Mouse (Mus musculus): Measurements from ENCODE around the gene Nutf2. TPM values are rescaled to one million over a fixed set of nuclear protein-coding genes. Genes with fewer than 3 reads are reported as not detected.

Gene Nutf2
- polyA plus RNA-seq, 1 experiment = not detected

DNA sequence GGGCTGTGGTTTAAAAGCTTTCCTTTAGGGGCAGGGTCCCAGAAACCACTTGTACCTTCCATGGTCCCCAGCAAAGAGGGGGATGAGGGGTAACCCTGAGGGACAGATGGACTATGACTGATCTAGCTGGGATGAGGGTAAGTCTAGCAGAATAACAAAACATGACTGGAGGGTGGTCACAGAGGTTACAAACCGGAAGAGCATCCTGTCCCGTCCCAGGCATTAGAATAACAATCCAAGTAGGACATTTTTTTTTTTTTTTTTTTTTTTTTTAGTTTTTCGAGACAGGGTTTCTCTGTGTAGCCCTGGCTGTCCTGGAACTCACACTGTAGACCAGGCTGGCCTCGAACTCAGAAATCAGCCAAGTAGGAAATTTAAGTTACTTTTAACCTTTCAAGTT lies 10.4 kb upstream of the Nutf2 start:
- Histone ChIP-seq H3K4me1 (ENCODE audit: control insufficient read depth, insufficient read depth, insufficient read length, low read length) (no peaks in the 10 kb centered on the region), H3K27ac (replicated peaks; ENCODE audit: low read depth, low read length) (no peak overlapping the region), H3K4me3 (ENCODE audit: insufficient read depth, low read depth, low read length) (no peak overlapping the region)

DNA sequence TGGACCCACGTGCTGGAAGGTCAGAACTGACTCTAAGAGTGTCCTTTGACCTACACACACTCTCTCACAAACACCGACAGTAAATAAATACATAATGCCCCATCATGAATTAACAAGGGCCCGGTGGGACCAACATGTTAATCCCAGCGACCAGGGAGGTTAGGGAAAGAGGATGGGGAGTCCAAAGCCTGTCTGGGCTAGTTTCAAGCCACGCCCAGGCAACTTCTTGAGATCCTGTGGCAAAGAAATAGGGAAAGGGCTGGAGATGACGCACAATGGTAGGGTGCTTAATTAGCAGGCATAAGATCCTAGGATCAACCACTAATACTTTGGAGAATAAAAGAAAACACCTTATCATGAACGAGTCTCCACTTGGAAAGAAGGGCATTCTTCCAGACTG lies 9.8 kb upstream of the Nutf2 start:
- no peaks in the 10 kb centered on the region; the same call in 1 of the 2 replicates for H3K4me1 ChIP-seq (ENCODE audit: control insufficient read depth, insufficient read depth, insufficient read length, low read length)
- H3K4me3 ChIP-seq (ENCODE audit: insufficient read depth, low read depth, low read length) = no peak overlapping the region
- no peak overlapping the region for H3K27ac ChIP-seq (replicated peaks; ENCODE audit: low read depth, low read length)

GRCm38 (mm10) chr8:105851651-105852143 lies 8.7 kb upstream of the Nutf2 start:
- H3K4me1 ChIP-seq (ENCODE audit: control insufficient read depth, insufficient read depth, insufficient read length, low read length) = peaks cover 5% of the 10 kb centered on the region
- H3K4me3 ChIP-seq (ENCODE audit: insufficient read depth, low read depth, low read length) = peak overlapping the region; percentile 93
- no peak overlapping the region for H3K27ac ChIP-seq (replicated peaks; ENCODE audit: low read depth, low read length)

DNA sequence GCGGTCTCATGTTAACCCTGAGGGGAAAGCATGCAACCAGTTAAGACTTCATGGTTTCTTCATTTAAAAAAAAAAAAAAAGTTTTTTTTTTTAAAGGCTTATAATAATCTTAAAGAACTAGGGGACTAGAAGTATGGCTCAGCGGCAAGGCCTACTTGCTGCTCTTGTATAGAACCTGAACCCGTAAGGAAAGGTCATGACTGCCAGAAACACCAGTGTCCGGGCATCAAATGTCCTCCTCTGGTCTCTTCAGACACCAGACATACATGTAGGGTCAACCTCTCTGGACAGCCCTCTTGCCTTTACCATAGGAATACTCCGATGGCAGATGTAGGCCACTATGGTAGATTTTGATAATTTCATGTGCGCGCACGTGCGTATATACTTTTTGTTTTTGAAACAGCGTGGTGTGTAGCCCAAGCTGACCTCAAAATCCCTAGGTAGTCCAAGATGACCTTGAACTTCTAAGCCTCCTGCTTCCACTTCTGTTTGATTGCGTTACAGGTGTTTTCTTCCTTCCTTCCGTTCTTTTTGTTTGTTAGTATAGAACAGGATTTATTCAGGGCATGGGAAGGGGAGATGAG lies 8.1 kb upstream of the Nutf2 start:
- peaks cover 5% of the 10 kb centered on the region for H3K4me1 ChIP-seq (ENCODE audit: control insufficient read depth, insufficient read depth, insufficient read length, low read length)
- H3K4me3 ChIP-seq (ENCODE audit: insufficient read depth, low read depth, low read length) = no peak overlapping the region
- H3K27ac ChIP-seq (replicated peaks; ENCODE audit: low read depth, low read length) = no peak overlapping the region

GRCm38 (mm10) chr8:105853178-105853577 lies 7.2 kb upstream of the Nutf2 start, which contains the start of gene Cenpt:
Cenpt (minus strand) TSS chr8:105853278.
- Histone ChIP-seq H3K4me1 (ENCODE audit: control insufficient read depth, insufficient read depth, insufficient read length, low read length) (peaks cover 8% of the 10 kb centered on the region), H3K4me3 (ENCODE audit: insufficient read depth, low read depth, low read length) (no peak within 1 kb of the TSS), H3K27ac (replicated peaks; ENCODE audit: low read depth, low read length) (no peak within 1 kb of the TSS)

- no peak overlapping the region for H3K4me3 ChIP-seq (ENCODE audit: insufficient read depth, low read depth, low read length)
- H3K27ac ChIP-seq (replicated peaks; ENCODE audit: low read depth, low read length) = no peak overlapping the region
- peaks cover 8% of the 10 kb centered on the region for H3K4me1 ChIP-seq (ENCODE audit: control insufficient read depth, insufficient read depth, insufficient read length, low read length)
Measured at GRCm38 (mm10) chr8:105854303-105854702, 6.1 kb upstream of the Nutf2 start.

DNA sequence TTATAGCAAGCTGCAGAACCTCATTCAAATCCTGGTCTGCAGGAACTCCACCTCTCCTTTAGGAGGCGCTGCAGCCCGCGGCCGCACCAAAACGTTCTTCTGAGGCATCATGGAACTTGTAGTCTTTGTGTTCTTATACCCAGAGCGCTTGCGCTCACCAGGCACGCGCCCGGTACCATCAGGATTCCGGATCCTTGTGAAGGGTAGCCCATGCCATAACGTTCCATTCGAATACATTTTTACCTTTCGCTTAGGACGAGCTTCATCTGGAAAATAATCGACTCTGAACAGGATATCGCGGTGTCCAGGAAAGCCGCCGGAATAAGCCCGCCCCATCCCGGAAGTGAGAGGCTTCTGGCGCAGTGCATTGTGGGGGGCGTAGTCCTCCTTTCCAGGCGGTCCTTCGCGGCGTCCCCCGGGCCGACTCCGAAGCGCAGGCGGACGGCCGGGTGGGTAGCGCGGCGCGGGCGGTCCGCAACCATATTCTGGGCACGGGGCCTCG lies 5.6 kb upstream of the Nutf2 start, which contains the start of gene Thap11:
Thap11 (plus strand) TSS at position 418 of the 502 bp plus-strand sequence.
- Histone ChIP-seq H3K4me3 (ENCODE audit: insufficient read depth, low read depth, low read length) (peak within 1 kb of the TSS; percentile 86), H3K4me1 (ENCODE audit: control insufficient read depth, insufficient read depth, insufficient read length, low read length) (peaks cover 8% of the 10 kb centered on the region), H3K27ac (replicated peaks; ENCODE audit: low read depth, low read length) (peak within 1 kb of the TSS; percentile 99)

DNA sequence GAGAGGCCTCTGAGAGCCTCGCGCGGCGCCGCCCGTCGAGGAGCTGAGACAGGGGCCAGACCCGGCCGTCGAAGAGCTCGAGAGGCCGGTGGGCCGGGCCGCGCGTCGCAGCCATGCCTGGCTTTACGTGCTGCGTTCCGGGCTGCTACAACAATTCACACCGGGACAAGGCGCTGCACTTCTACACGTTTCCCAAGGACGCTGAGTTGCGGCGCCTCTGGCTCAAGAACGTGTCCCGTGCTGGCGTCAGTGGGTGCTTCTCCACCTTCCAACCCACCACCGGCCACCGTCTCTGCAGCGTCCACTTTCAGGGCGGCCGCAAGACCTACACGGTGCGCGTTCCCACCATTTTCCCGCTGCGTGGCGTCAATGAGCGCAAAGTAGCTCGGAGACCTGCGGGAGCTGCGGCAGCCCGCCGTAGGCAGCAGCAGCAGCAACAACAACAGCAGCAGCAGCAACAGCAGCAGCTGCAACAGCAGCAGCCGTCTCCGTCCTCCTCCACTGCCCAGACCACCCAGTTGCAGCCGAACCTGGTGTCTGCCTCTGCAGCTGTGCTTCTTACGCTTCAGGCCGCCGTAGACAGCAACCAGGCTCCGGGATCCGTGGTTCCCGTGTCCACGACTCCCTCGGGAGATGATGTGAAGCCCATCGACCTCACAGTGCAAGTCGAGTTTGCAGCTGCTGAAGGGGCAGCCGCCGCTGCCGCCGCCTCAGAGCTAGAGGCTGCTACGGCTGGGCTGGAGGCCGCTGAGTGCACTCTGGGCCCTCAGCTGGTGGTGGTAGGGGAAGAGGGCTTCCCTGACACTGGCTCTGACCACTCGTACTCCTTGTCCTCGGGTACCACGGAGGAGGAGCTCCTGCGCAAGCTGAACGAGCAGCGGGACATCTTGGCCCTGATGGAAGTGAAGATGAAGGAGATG lies 4.9 kb upstream of the Nutf2 start:
- H3K27ac ChIP-seq (replicated peaks; ENCODE audit: low read depth, low read length) = peak overlapping the region; percentile 53
- peak overlapping the region; percentile 86 for H3K4me3 ChIP-seq (ENCODE audit: insufficient read depth, low read depth, low read length)
- H3K4me1 ChIP-seq (ENCODE audit: control insufficient read depth, insufficient read depth, insufficient read length, low read length) = peaks cover 8% of the 10 kb centered on the region

DNA sequence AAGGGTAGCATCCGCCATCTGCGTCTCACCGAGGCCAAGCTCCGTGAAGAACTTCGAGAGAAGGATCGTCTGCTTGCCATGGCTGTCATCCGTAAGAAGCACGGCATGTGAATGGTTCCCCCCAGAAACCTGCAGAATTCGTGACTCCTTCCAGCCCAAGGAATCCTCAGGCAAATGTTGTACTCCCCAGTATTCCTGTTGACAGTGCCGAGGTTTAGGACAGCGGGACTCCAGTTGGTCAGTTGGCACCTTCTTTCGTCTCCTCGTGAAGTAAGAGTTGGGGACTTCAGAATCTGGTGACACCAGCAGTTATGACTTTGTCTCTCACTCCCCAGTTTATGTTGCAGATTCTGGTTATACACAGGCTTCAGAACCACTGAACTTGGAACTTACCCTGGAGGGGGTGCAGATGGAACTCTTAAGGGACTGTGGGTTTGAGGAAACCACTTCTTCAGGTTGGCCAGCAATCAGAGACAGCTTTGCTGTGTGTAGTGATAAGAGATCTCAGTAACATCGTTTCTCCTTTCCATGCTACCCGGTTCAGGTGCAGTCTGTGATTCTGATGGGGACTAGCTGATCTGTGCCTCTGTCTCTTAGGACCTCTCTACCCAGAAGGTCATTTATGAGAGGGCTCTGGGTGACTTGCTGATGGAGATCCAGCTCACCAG lies 4.1 kb upstream of the Nutf2 start:
- Histone ChIP-seq H3K27ac (replicated peaks; ENCODE audit: low read depth, low read length) (no peak overlapping the region), H3K4me3 (ENCODE audit: insufficient read depth, low read depth, low read length) (peak overlapping the region; percentile 86), H3K4me1 (ENCODE audit: control insufficient read depth, insufficient read depth, insufficient read length, low read length) (peaks cover 8% of the 10 kb centered on the region)

- Histone ChIP-seq H3K4me3 (ENCODE audit: insufficient read depth, low read depth, low read length) (no peak overlapping the region), H3K27ac (replicated peaks; ENCODE audit: low read depth, low read length) (no peak overlapping the region), H3K4me1 (ENCODE audit: control insufficient read depth, insufficient read depth, insufficient read length, low read length) (peaks cover 8% of the 10 kb centered on the region)
Measured at GRCm38 (mm10) chr8:105858495-105858894, 1.9 kb upstream of the Nutf2 start.

DNA sequence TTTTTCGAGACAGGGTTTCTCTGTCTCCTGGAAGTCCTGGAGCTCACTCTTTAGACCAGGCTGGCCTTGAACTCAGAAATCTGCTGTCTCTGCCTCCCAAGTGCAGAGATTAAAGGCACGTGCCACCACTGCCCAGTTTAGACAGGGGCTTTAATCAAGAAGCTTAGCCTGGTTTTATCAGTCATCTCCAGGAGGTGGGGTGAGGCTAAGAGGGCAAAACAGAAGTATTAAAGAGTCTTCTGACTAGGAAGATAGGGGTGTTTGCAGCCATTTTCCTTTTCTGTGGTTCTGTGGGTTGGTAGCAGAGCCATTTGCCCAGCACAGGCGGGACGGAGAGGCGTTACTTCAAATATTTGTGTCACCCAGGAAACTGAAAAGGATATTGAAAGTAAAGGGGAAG lies 1.1 kb upstream of the Nutf2 start:
- Histone ChIP-seq H3K4me3 (ENCODE audit: insufficient read depth, low read depth, low read length) (no peak overlapping the region), H3K27ac (replicated peaks; ENCODE audit: low read depth, low read length) (no peak overlapping the region), H3K4me1 (ENCODE audit: control insufficient read depth, insufficient read depth, insufficient read length, low read length) (peaks cover 8% of the 10 kb centered on the region)

DNA sequence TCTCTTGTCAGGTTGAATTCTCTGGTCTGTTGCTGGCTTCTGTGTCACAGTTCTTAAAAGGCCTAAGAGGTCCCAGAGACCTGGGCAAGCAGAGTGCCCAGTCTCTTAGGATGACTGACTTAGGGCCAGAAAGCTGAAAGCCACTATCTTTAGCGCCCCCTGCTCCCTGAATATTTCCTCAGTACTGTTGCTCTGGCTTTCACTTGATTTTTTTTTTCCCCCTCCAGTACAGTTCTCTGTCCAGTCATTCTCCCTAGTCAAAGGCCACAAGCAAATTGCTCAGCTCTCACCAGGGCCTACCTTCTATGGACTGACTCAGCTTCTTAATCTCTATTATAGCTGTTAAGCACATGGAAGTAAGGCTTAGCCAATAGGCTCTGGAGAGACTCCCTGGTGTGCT lies 1.6 kb downstream of the Nutf2 start:
- Histone ChIP-seq H3K27ac (replicated peaks; ENCODE audit: low read depth, low read length) (no peak overlapping the region), H3K4me1 (ENCODE audit: control insufficient read depth, insufficient read depth, insufficient read length, low read length) (peaks cover 3% of the 10 kb centered on the region; the same call in 1 of the 2 replicates), H3K4me3 (ENCODE audit: insufficient read depth, low read depth, low read length) (peak overlapping the region; percentile 69)

- Histone ChIP-seq H3K4me1 (ENCODE audit: control insufficient read depth, insufficient read depth, insufficient read length, low read length) (no peaks in the 10 kb centered on the region), H3K27ac (replicated peaks; ENCODE audit: low read depth, low read length) (no peak overlapping the region)
Measured at GRCm38 (mm10) chr8:105866364-105867029, 6.1 kb downstream of the Nutf2 start.

DNA sequence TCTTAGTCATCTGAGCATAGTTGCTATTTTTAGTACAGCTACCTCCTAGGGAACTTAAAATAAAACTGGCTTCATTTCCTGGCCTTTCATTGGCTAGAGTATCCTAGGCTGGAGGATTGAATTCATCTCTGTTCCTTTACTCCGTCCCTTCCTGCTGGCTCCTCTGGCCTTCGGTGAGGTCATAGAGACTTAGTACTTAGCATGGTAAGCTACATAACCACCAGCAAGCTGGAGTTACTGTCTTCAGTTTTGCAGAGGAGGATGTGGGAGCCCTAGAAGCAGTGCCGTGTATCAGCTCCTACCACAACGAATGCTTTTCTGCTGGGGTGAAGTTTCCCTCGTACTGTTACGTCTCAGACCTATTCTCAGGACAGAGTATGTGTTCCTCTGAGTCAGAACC lies 13.9 kb downstream of the Nutf2 start:
- Histone ChIP-seq H3K4me3 (ENCODE audit: insufficient read depth, low read depth, low read length) (no peak overlapping the region), H3K27ac (replicated peaks; ENCODE audit: low read depth, low read length) (peak overlapping the region; percentile 86), H3K4me1 (ENCODE audit: control insufficient read depth, insufficient read depth, insufficient read length, low read length) (peaks cover 12% of the 10 kb centered on the region; the same call in 1 of the 2 replicates)

More at GRCm38 (mm10) chr8:105866364-105867029, 6.1 kb downstream of the Nutf2 start:
- H3K4me3 ChIP-seq (ENCODE audit: insufficient read depth, low read depth, low read length) = no peak overlapping the region

Measured in brown adipose tissue, adult 24 weeks (tissue).